Mouse (Mus musculus) hindbrain, postnatal 0 days (tissue): ENCODE data around the gene Ky. TPM values are rescaled to one million over a fixed set of nuclear protein-coding genes. Genes with fewer than 3 reads are reported as not detected.

Experiments used
- ATAC-seq: fragments of 200-750 bp; cut with Nextera tagmentation; 2 replicates; pipeline ENCODE4 v1.8.0; 2017; ENCODE audit warnings: mild to moderate bottlenecking, moderate TSS enrichment, moderate library complexity
- DNase-seq: peaks from one replicate; pipeline ENCODE4 v3.0.0-alpha.2; 2015; ENCODE audit warnings: low spot score
- H3K27ac ChIP-seq: fragments of 300-500 bp; sonication (generic); 2 replicates; pipeline ENCODE4 v1.5.1; 2014; ENCODE audit warnings: mild to moderate bottlenecking
- H3K27me3 ChIP-seq: fragments of 300-500 bp; sonication (generic); 2 replicates; pipeline ENCODE4 v1.6.1; 2014; ENCODE audit warnings: low read length, mixed read lengths; ENCODE audit not compliant: insufficient read depth
- H3K36me3 ChIP-seq: fragments of 300-500 bp; sonication (generic); 2 replicates; pipeline ENCODE4 v1.6.1; 2014; ENCODE audit warnings: low read length, mixed read lengths; ENCODE audit not compliant: insufficient read depth
- H3K4me1 ChIP-seq: fragments of 300-500 bp; sonication (generic); 2 replicates; pipeline ENCODE4 v1.6.1; 2014; ENCODE audit warnings: antibody characterized with exemption, low read length, mixed read lengths; ENCODE audit not compliant: insufficient read depth
- H3K4me2 ChIP-seq: fragments of 300-500 bp; sonication (generic); 2 replicates; pipeline ENCODE4 v1.6.1; 2014; ENCODE audit warnings: low read depth, mild to moderate bottlenecking, low read length, moderate library complexity, mixed read lengths
- H3K4me3 ChIP-seq: fragments of 300-500 bp; sonication (generic); 2 replicates; pipeline ENCODE4 v1.5.1; 2014; ENCODE audit warnings: low read length
- H3K9ac ChIP-seq: fragments of 300-500 bp; sonication (generic); replicated peaks from 2 replicates; pipeline ENCODE4 v1.6.1; 2014; ENCODE audit warnings: mild to moderate bottlenecking, low read length, moderate library complexity, mixed read lengths
- H3K9me3 ChIP-seq: fragments of 300-500 bp; sonication (generic); 2 replicates; pipeline ENCODE4 v1.6.1; 2016; ENCODE audit warnings: low read length, mixed read lengths
- CTCF ChIP-seq: IDR thresholded peaks from 2 replicates; pipeline ENCODE4 v1.5.1; 2016; ENCODE audit warnings: antibody characterized with exemption, control low read depth, low read depth
- WGBS: fragments of 180-500 bp; shearing (Covaris S2); extraction: QIAGEN DNeasy Blood & Tissue Kit; methylation state at CpG from one replicate; pipeline ENCODE4 v1.1.7; 2014; 5-methylcytosine and 5-hydroxymethylcytosine counted together
- polyA plus RNA-seq: library from polyadenylated mRNA; unstranded; fragments of >200 nt; fragmentation: Nextera tagmentation; extraction: Ambion mirVana; gene quantifications from 2 replicates; pipeline ENCODE4 v1.2.1, GENCODE M21; 2015
- total RNA-seq: library from RNA; depleted of rRNA; stranded (reverse); fragments of >200 nt; gene quantifications from 2 replicates; pipeline ENCODE4 v1.2.3, GENCODE M21; 2014

Ky gene
- total and polyA plus RNA-seq, 2 experiments from 2014 or later = 1.1 to 2.3 TPM

GRCm38 (mm10) chr9:102542540-102542939 lies 37.0 kb downstream of the Ky start:
- H3K9ac ChIP-seq = no peak overlapping the region
- WGBS = 77% methylated on average over 8 of the region's 8 CpGs
- H3K27ac ChIP-seq = no peak overlapping the region
- no peak overlapping the region for H3K4me3 ChIP-seq
- H3K27me3 ChIP-seq = no peaks in the 10 kb centered on the region
- H3K4me1 ChIP-seq = peaks cover 22% of the 10 kb centered on the region; the same call in 1 of the 2 replicates
- TF ChIP-seq CTCF = no peak
- H3K4me2 ChIP-seq = no peak overlapping the region
- no peaks in the 10 kb centered on the region for H3K9me3 ChIP-seq
- ATAC-seq (no peak), DNase-seq (no peak)
- H3K36me3 ChIP-seq = no peaks in the 10 kb centered on the region

GRCm38 (mm10) chr9:102543761-102544115 lies 38.2 kb downstream of the Ky start:
- Histone ChIP-seq H3K9me3 (no peaks in the 10 kb centered on the region), H3K27ac (peak overlapping the region; percentile 15; the same call in 1 of the 2 replicates), H3K36me3 (no peaks in the 10 kb centered on the region), H3K4me3 (no peak overlapping the region), H3K9ac (no peak overlapping the region), H3K27me3 (no peaks in the 10 kb centered on the region), H3K4me1 (peaks cover 24% of the 10 kb centered on the region; the same call in 1 of the 2 replicates), H3K4me2 (no peak overlapping the region)
- TF ChIP-seq CTCF = no peak
- ATAC-seq (peak; percentile 1; the same call in 1 of the 2 replicates), DNase-seq (peak; percentile 65)
- WGBS = 25% methylated on average over 2 of the region's 2 CpGs

GRCm38 (mm10) chr9:102544116-102544772 lies 38.7 kb downstream of the Ky start:
- ATAC-seq = peak; percentile 61
- H3K4me3 ChIP-seq = peak overlapping the region; percentile 24
- WGBS = 6% methylated on average over 11 of the region's 11 CpGs

GRCm38 (mm10) chr9:102544773-102545366 lies 39.3 kb downstream of the Ky start:
- Histone ChIP-seq H3K27me3 (no peaks in the 10 kb centered on the region), H3K9me3 (no peaks in the 10 kb centered on the region), H3K27ac (peak overlapping the region; percentile 73), H3K4me2 (peak overlapping the region; percentile 64), H3K9ac (peak overlapping the region; percentile 56; the same call in 1 of the 2 replicates), H3K36me3 (no peaks in the 10 kb centered on the region), H3K4me3 (peak overlapping the region; percentile 24), H3K4me1 (peaks cover 24% of the 10 kb centered on the region; the same call in 1 of the 2 replicates)
- TF ChIP-seq CTCF = peak; percentile 91
- under 1% methylated on average over 26 of the region's 26 CpGs for WGBS
- DNase-seq (peak; percentile 94), ATAC-seq (peak; percentile 74)

More at GRCm38 (mm10) chr9:102544116-102544772, 38.7 kb downstream of the Ky start:
- no peak for TF ChIP-seq CTCF
- no peaks in the 10 kb centered on the region for H3K9me3 ChIP-seq
- H3K27me3 ChIP-seq = no peaks in the 10 kb centered on the region
- peaks cover 24% of the 10 kb centered on the region; the same call in 1 of the 2 replicates for H3K4me1 ChIP-seq
- H3K36me3 ChIP-seq = no peaks in the 10 kb centered on the region
- peak overlapping the region; percentile 73 for H3K27ac ChIP-seq
- peak overlapping the region; percentile 64 for H3K4me2 ChIP-seq
- H3K9ac ChIP-seq = peak overlapping the region; percentile 56; the same call in 1 of the 2 replicates
- peak; percentile 79 for DNase-seq

- peak; percentile 60 for DNase-seq
- WGBS = 9% methylated on average over 22 of the region's 22 CpGs
Observed at GRCm38 (mm10) chr9:102545406-102546255, 40.1 kb downstream of the Ky start.

GRCm38 (mm10) chr9:102546256-102547027 lies 40.9 kb downstream of the Ky start:
- TF ChIP-seq CTCF = no peak
- H3K4me2 ChIP-seq = peak overlapping the region; percentile 64
- peaks cover 24% of the 10 kb centered on the region; the same call in 1 of the 2 replicates for H3K4me1 ChIP-seq
- H3K27me3 ChIP-seq = no peaks in the 10 kb centered on the region
- H3K36me3 ChIP-seq = no peaks in the 10 kb centered on the region
- H3K4me3 ChIP-seq = no peak overlapping the region
- H3K9ac ChIP-seq = no peak overlapping the region
- H3K27ac ChIP-seq = peak overlapping the region; percentile 8; the same call in 1 of the 2 replicates
- WGBS = 34% methylated on average over 20 of the region's 20 CpGs
- H3K9me3 ChIP-seq = no peaks in the 10 kb centered on the region
- DNase-seq (peak; percentile 48), ATAC-seq (no peak)

More at GRCm38 (mm10) chr9:102545406-102546255, 40.1 kb downstream of the Ky start:
- Histone ChIP-seq H3K4me2 (peak overlapping the region; percentile 64), H3K4me3 (peak overlapping the region; percentile 24; the same call in 1 of the 2 replicates), H3K36me3 (no peaks in the 10 kb centered on the region), H3K9me3 (no peaks in the 10 kb centered on the region), H3K4me1 (peaks cover 24% of the 10 kb centered on the region; the same call in 1 of the 2 replicates), H3K9ac (no peak overlapping the region; the same call in 1 of the 2 replicates), H3K27me3 (no peaks in the 10 kb centered on the region), H3K27ac (peak overlapping the region; percentile 73)
- TF ChIP-seq CTCF = no peak
- peak; percentile 52 for ATAC-seq
